Mouse (Mus musculus) liver, embryonic 14.5 days (tissue): ENCODE data around the gene Rmdn2. TPM values are rescaled to one million over a fixed set of nuclear protein-coding genes. Genes with fewer than 3 reads are reported as not detected.

Source experiments
- ATAC-seq: fragments of 200-750 bp; cut with Nextera tagmentation; 2 replicates; pipeline ENCODE4 v1.8.0; 2017; ENCODE audit warnings: moderate number of reproducible peaks, mild to moderate bottlenecking, moderate library complexity; ENCODE audit not compliant: insufficient read depth
- DNase-seq, 3 experiments: peaks; one replicate each; pipeline ENCODE4 v3.0.0-alpha.2; 2012 to 2013; ENCODE audit warnings: low read depth in 3 of 3, low spot score in 3 of 3
- H3K27ac ChIP-seq: fragments of 300-500 bp; sonication (generic); 2 replicates; pipeline ENCODE4 v1.5.1; 2014; ENCODE audit warnings: moderate library complexity, mild to moderate bottlenecking, control low read depth, inconsistent platforms
- H3K27me3 ChIP-seq: fragments of 300-500 bp; sonication (generic); 2 replicates; pipeline ENCODE4 v1.6.1; 2014; ENCODE audit warnings: mild to moderate bottlenecking, low read length, moderate library complexity; ENCODE audit not compliant: control insufficient read depth, insufficient read depth
- H3K36me3 ChIP-seq: fragments of 300-500 bp; sonication (generic); replicated peaks from 2 replicates; pipeline ENCODE4 v1.6.1; 2014; ENCODE audit warnings: low read depth; ENCODE audit not compliant: control insufficient read depth, insufficient read depth
- H3K4me1 ChIP-seq, 2 experiments: fragments of 200-500 bp in 1 of 2; fragments of 300-500 bp in 1 of 2; sonication (generic) in 1 of 2; replicated peaks; 2 replicates each; pipeline ENCODE4 v1.6.1; 2012 to 2014; ENCODE audit warnings: antibody characterized with exemption in 1 of 2, inconsistent platforms in 1 of 2, low read length in 1 of 2; ENCODE audit not compliant: control insufficient read depth in 2 of 2, insufficient read depth in 2 of 2
- H3K4me2 ChIP-seq: fragments of 300-500 bp; sonication (generic); 2 replicates; pipeline ENCODE4 v1.6.1; 2014; ENCODE audit warnings: low read depth, mild to moderate bottlenecking, control low read depth, moderate library complexity
- H3K4me3 ChIP-seq, 2 experiments: fragments of 200-500 bp in 1 of 2; fragments of 300-500 bp in 1 of 2; sonication (generic) in 1 of 2; 2 replicates each; pipeline ENCODE4 v1.5.1; 2012 to 2014; ENCODE audit warnings: low read depth in 2 of 2, low read length in 2 of 2, mild to moderate bottlenecking in 2 of 2, control low read depth in 1 of 2, inconsistent platforms in 1 of 2, moderate library complexity in 1 of 2; ENCODE audit not compliant: insufficient read depth in 1 of 2
- H3K9ac ChIP-seq: fragments of 300-500 bp; sonication (generic); replicated peaks from 2 replicates; pipeline ENCODE4 v1.6.1; 2014; ENCODE audit warnings: mild to moderate bottlenecking, control low read depth, moderate library complexity
- H3K9me3 ChIP-seq: fragments of 300-500 bp; sonication (generic); 2 replicates; pipeline ENCODE4 v1.6.1; 2016; ENCODE audit warnings: low read length, mixed read lengths; ENCODE audit not compliant: control insufficient read depth
- CTCF ChIP-seq: IDR thresholded peaks from 2 replicates; pipeline ENCODE4 v1.5.1; 2016; ENCODE audit warnings: antibody characterized with exemption, low read depth, control low read depth
- EP300 ChIP-seq: IDR thresholded peaks from 2 replicates; pipeline ENCODE4 v1.6.1; 2016; ENCODE audit warnings: antibody characterized with exemption, low read depth
- WGBS: fragments of 180-500 bp; shearing (Covaris S2); extraction: QIAGEN DNeasy Blood & Tissue Kit; methylation state at CpG from one replicate; pipeline ENCODE4 v1.1.7; 2014; ENCODE audit not compliant: insufficient replicate concordance; 5-methylcytosine and 5-hydroxymethylcytosine counted together
- polyA plus RNA-seq, 2 experiments: library from polyadenylated mRNA; depleted of rRNA in 1 of 2; stranded (reverse) in 1 of 2; unstranded in 1 of 2; fragments of >200 nt; fragmentation: Nextera tagmentation in 1 of 2; extraction: Ambion mirVana in 1 of 2; gene quantifications; 2 replicates each; pipeline versions ENCODE4 v1.2.1 to v1.2.3; 2012 to 2014

Gene Rmdn2
- polyA plus RNA-seq, 2 experiments: 2.2 to 3.1 TPM

DNA sequence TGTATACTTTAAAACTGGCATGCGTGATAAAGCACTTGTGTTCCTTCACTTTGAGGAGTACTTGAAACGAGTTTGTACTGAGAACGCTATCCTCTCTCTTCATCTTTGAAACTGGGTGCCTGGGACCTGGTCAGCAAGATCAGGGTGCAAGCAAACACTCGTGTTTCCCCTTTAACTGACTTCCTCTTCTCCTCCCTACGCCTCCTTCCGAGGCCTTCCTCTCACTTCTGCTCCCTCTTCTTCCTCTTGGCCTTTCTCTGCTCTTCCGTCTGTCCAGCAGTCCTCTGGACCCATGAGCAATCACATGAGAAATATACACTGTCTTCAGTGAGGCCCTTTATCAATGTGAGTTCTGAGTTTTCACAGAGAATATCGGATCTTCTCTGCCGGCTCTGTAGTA, 50.2 kb downstream of the Rmdn2 start:
- no peak for TF ChIP-seq CTCF
- TF ChIP-seq EP300: no peak
- Histone ChIP-seq H3K4me3 (no peak overlapping the region), H3K36me3 (no peaks in the 10 kb centered on the region), H3K4me1 (peaks cover 0 to 2% of the 10 kb centered on the region in 2 experiments; a peak in 1 of 4 replicates), H3K27me3 (no peaks in the 10 kb centered on the region), H3K27ac (no peak overlapping the region), H3K9me3 (no peaks in the 10 kb centered on the region), H3K4me2 (no peak overlapping the region), H3K9ac (no peak overlapping the region)
- no peak for DNase-seq
- ATAC-seq: no peak
- 58% methylated on average over 9 of the region's 9 CpGs for WGBS

DNA sequence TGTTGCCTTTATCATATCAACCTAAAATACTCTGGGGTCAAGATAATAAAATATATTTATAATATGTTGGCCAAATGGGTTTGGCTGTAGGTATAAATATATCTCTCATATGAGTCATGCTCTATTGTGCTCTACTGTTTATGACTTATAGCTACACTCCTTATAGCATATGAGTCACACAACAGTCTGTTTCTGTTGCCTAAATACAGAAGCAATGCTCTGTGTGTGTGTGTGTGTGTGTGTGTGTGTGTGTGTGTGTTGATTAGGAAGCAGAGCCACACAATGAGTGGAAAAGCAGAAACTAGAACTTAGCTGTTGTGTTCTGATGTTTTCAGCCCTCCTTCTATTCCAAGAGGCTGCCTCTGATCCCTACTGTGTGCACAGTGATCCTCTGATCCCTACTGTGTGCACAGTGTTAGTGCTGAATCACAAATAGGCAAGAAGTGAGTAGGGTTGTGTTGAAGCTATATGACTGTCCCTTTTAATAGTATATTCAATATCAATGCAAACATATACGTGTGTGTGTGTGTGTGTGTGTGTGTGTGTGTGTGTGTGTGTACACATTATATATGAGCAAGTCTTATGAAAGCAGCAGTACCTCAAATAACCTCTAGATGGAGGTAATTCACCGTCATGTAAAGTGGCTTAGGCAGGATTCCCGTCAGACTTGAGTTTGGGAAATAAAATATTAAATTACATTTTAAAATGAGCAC, 51.9 kb downstream of the Rmdn2 start:
- Histone ChIP-seq H3K9me3 (no peaks in the 10 kb centered on the region), H3K36me3 (no peaks in the 10 kb centered on the region), H3K4me3 (no peak overlapping the region), H3K27ac (no peak overlapping the region), H3K4me2 (no peak overlapping the region), H3K27me3 (no peaks in the 10 kb centered on the region), H3K4me1 (peaks cover 0 to 2% of the 10 kb centered on the region in 2 experiments; a peak in 1 of 4 replicates), H3K9ac (no peak overlapping the region)
- no peak for ATAC-seq
- DNase-seq: peak; percentile 17 to 30 (median 24)
- WGBS: 20% methylated on average over 3 of the region's 3 CpGs
- TF ChIP-seq CTCF (peak; percentile 54; the same call in 1 of the 2 replicates), EP300 (no peak)

DNA sequence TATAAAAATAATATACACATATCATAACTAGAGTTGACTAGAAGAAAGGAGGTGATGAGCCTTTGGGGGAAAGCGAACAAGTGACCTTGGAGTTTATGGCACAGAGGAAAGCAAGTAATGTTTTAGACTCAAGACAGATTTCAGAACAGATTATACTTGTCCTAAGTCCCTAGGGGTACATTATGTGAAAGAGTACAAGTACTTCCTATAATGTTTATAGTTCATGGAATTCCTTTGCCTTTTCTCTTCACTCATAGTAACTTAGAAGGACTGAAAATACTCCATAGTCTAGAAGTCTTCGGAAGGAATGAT, 52.4 kb downstream of the Rmdn2 start:
- H3K4me3 ChIP-seq: no peak overlapping the region
- H3K36me3 ChIP-seq: no peaks in the 10 kb centered on the region
- H3K9me3 ChIP-seq: no peaks in the 10 kb centered on the region
- no peaks in the 10 kb centered on the region for H3K27me3 ChIP-seq
- no peak for DNase-seq
- 77% methylated on average over 2 of the region's 2 CpGs for WGBS
- no peaks in the 10 kb centered on the region for H3K4me1 ChIP-seq
- no peak overlapping the region for H3K4me2 ChIP-seq
- TF ChIP-seq CTCF (no peak), EP300 (no peak)
- no peak overlapping the region for H3K9ac ChIP-seq
- no peak overlapping the region for H3K27ac ChIP-seq
- ATAC-seq: no peak

DNA sequence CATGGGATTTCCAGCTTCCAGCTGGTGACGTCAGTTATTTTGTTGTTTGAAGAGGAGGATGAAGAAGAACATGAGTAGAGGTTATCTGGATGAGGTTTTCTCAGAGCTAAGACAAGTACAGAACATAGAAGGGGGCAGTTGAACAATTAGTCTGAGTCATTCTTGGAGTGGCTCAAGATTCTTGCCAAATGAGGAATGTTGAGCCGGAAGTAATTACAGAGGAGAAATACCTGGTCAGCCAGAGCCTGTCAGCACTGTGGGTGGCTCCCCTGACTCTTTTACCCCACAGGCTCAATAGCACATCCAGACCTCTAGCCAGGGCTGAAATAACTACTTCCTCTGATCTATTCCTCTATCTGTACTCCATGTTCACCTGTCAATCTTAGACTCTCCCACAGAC, 59.2 kb downstream of the Rmdn2 start:
- 76% methylated on average over 2 of the region's 2 CpGs for WGBS
- DNase-seq (no peak), ATAC-seq (no peak)

DNA sequence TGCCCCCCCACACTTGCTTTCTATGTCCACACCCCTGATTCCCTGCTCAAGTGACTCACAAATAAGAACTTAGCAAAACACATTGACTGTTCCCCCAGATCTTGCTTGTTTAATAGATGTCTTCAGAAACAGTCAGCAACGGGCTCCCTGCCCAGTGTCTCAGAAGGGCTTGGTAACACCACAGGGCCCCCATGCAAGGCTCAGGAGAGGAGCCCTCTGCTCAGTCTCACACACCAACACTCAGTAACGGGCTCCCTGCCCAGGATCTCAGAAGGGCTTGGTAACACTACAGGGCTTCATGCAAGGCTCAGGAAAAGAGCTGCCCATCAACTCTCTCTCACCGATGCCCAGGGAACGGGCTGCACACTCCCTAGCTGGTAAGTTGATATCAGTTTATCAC, 83.4 kb downstream of the Rmdn2 start:
- Histone ChIP-seq H3K4me1 (no peaks in the 10 kb centered on the region), H3K4me3 (no peak overlapping the region), H3K27me3 (no peaks in the 10 kb centered on the region), H3K9ac (no peak overlapping the region), H3K9me3 (no peaks in the 10 kb centered on the region), H3K36me3 (no peaks in the 10 kb centered on the region), H3K4me2 (no peak overlapping the region), H3K27ac (no peak overlapping the region)
- 51% methylated on average over 4 of the region's 4 CpGs for WGBS
- no peak for ATAC-seq
- no peak for TF ChIP-seq CTCF
- no peak for TF ChIP-seq EP300
- DNase-seq: no peak

More for the DNA sequence above, 59.2 kb downstream of the Rmdn2 start:
- Histone ChIP-seq H3K27me3 (no peaks in the 10 kb centered on the region), H3K27ac (no peak overlapping the region), H3K4me2 (no peak overlapping the region), H3K4me1 (no peaks in the 10 kb centered on the region), H3K9me3 (no peaks in the 10 kb centered on the region), H3K36me3 (no peaks in the 10 kb centered on the region), H3K4me3 (no peak overlapping the region), H3K9ac (no peak overlapping the region)
- TF ChIP-seq CTCF (no peak), EP300 (no peak)
